Mouse (Mus musculus): ENCODE measurements around the gene Arsa. TPM values are rescaled to one million over a fixed set of nuclear protein-coding genes. Genes with fewer than 3 reads are reported as not detected.

Gene Arsa
- polyA plus RNA-seq (2016; fragmentation: Nextera tagmentation; extraction: Ambion mirVana): 12.5 and 13.6 TPM in 2 replicates

GRCm38 (mm10) chr15:89477091-89477491 is at the start of gene Arsa:
Arsa (minus strand) TSS chr15:89477425.
- WGBS: 29% methylated on average over 9 of the region's 9 CpGs
- Histone ChIP-seq H3K27me3 (peaks cover 16% of the 10 kb centered on the region; the same call in 1 of the 2 replicates), H3K4me1 (peaks cover 13% of the 10 kb centered on the region), H3K4me3 (replicated peaks) (peak within 1 kb of the TSS; percentile 58), H3K9ac (peak within 1 kb of the TSS; percentile 69), H3K27ac (peak within 1 kb of the TSS; percentile 66; the same call in 1 of the 2 replicates), H3K9me3 (no peaks in the 10 kb centered on the region), H3K4me2 (peak within 1 kb of the TSS; percentile 82), H3K36me3 (replicated peaks) (no peaks in the 10 kb centered on the region)
- no peak for ATAC-seq (ENCODE audit: low FRiP score)

GRCm38 (mm10) chr15:89526776-89527325 is 49.6 kb upstream of the Arsa start:
- 92% methylated on average over 19 of the region's 19 CpGs for WGBS
- no peak overlapping the region for H3K4me2 ChIP-seq
- H3K9ac ChIP-seq: no peak overlapping the region
- no peak for ATAC-seq (ENCODE audit: low FRiP score)
- H3K36me3 ChIP-seq (replicated peaks): no peaks in the 10 kb centered on the region
- H3K27ac ChIP-seq: no peak overlapping the region
- H3K4me1 ChIP-seq: peaks cover 10% of the 10 kb centered on the region
- H3K27me3 ChIP-seq: peaks cover 38% of the 10 kb centered on the region
- H3K9me3 ChIP-seq: no peaks in the 10 kb centered on the region
- no peak overlapping the region for H3K4me3 ChIP-seq (replicated peaks)

- no peak for ATAC-seq (ENCODE audit: low FRiP score)
- H3K4me2 ChIP-seq: no peak overlapping the region
- H3K27me3 ChIP-seq: peaks cover 46% of the 10 kb centered on the region
- H3K27ac ChIP-seq: no peak overlapping the region
- no peaks in the 10 kb centered on the region for H3K9me3 ChIP-seq
- H3K36me3 ChIP-seq (replicated peaks): no peaks in the 10 kb centered on the region
- H3K4me1 ChIP-seq: peaks cover 9% of the 10 kb centered on the region
- no peak overlapping the region for H3K9ac ChIP-seq
- WGBS: 90% methylated on average over 7 of the region's 7 CpGs
- no peak overlapping the region for H3K4me3 ChIP-seq (replicated peaks)
Measured at GRCm38 (mm10) chr15:89525896-89526295, 48.7 kb upstream of the Arsa start.

- no peak for ATAC-seq (ENCODE audit: low FRiP score)
- H3K4me2 ChIP-seq: no peak overlapping the region
- H3K27ac ChIP-seq: no peak overlapping the region
- no peaks in the 10 kb centered on the region for H3K36me3 ChIP-seq (replicated peaks)
- H3K4me1 ChIP-seq: peaks cover 9% of the 10 kb centered on the region
- WGBS: 98% methylated on average over 8 of the region's 8 CpGs
- no peaks in the 10 kb centered on the region for H3K9me3 ChIP-seq
- no peak overlapping the region for H3K9ac ChIP-seq
- peaks cover 46% of the 10 kb centered on the region for H3K27me3 ChIP-seq
- H3K4me3 ChIP-seq (replicated peaks): no peak overlapping the region
Measured at GRCm38 (mm10) chr15:89525464-89525863, 48.2 kb upstream of the Arsa start.

- Histone ChIP-seq H3K9ac (no peak overlapping the region), H3K4me2 (peak overlapping the region; percentile 99)
- 71% methylated on average over 8 of the region's 8 CpGs for WGBS
Measured at GRCm38 (mm10) chr15:89524611-89525415, 47.6 kb upstream of the Arsa start.

GRCm38 (mm10) chr15:89524001-89524571 is 46.9 kb upstream of the Arsa start:
- Histone ChIP-seq H3K4me3 (replicated peaks) (peak overlapping the region; percentile 62), H3K4me2 (peak overlapping the region; percentile 99), H3K36me3 (replicated peaks) (no peaks in the 10 kb centered on the region), H3K9me3 (no peaks in the 10 kb centered on the region), H3K4me1 (peaks cover 9% of the 10 kb centered on the region), H3K27me3 (peaks cover 46% of the 10 kb centered on the region), H3K27ac (no peak overlapping the region), H3K9ac (peak overlapping the region; percentile 63)
- 7% methylated on average over 50 of the region's 52 CpGs for WGBS
- ATAC-seq (ENCODE audit: low FRiP score): no peak

More at GRCm38 (mm10) chr15:89524611-89525415, 47.6 kb upstream of the Arsa start:
- Histone ChIP-seq H3K4me1 (peaks cover 9% of the 10 kb centered on the region), H3K36me3 (replicated peaks) (no peaks in the 10 kb centered on the region), H3K27me3 (peaks cover 46% of the 10 kb centered on the region), H3K4me3 (replicated peaks) (peak overlapping the region; percentile 62; the same call in 1 of the 2 replicates), H3K27ac (no peak overlapping the region), H3K9me3 (no peaks in the 10 kb centered on the region)
- no peak for ATAC-seq (ENCODE audit: low FRiP score)

GRCm38 (mm10) chr15:89523283-89523832 is 46.1 kb upstream of the Arsa start:
- H3K36me3 ChIP-seq (replicated peaks): no peaks in the 10 kb centered on the region
- WGBS: 3% methylated on average over 30 of the region's 47 CpGs
- H3K4me3 ChIP-seq (replicated peaks): peak overlapping the region; percentile 62
- H3K4me2 ChIP-seq: peak overlapping the region; percentile 99
- H3K27me3 ChIP-seq: peaks cover 46% of the 10 kb centered on the region
- H3K27ac ChIP-seq: no peak overlapping the region
- 0 out of 2 replicates have a peak, but pooled peaks have one; percentile 57 for ATAC-seq (ENCODE audit: low FRiP score)
- H3K4me1 ChIP-seq: peaks cover 9% of the 10 kb centered on the region
- H3K9me3 ChIP-seq: no peaks in the 10 kb centered on the region
- peak overlapping the region; percentile 48; the same call in 1 of the 2 replicates for H3K9ac ChIP-seq

- peak overlapping the region; percentile 62; the same call in 1 of the 2 replicates for H3K4me3 ChIP-seq (replicated peaks)
- H3K9ac ChIP-seq: no peak overlapping the region
- ATAC-seq (ENCODE audit: low FRiP score): no peak
- WGBS: 84% methylated on average over 10 of the region's 10 CpGs
- H3K4me1 ChIP-seq: peaks cover 9% of the 10 kb centered on the region
- H3K36me3 ChIP-seq (replicated peaks): no peaks in the 10 kb centered on the region
- peak overlapping the region; percentile 99 for H3K4me2 ChIP-seq
- no peak overlapping the region for H3K27ac ChIP-seq
- H3K9me3 ChIP-seq: no peaks in the 10 kb centered on the region
- H3K27me3 ChIP-seq: peaks cover 46% of the 10 kb centered on the region
Measured at GRCm38 (mm10) chr15:89522566-89523282, 45.5 kb upstream of the Arsa start.

GRCm38 (mm10) chr15:89521951-89522350 is 44.7 kb upstream of the Arsa start:
- peaks cover 46% of the 10 kb centered on the region for H3K27me3 ChIP-seq
- H3K9me3 ChIP-seq: no peaks in the 10 kb centered on the region
- no peak for ATAC-seq (ENCODE audit: low FRiP score)
- H3K4me3 ChIP-seq (replicated peaks): no peak overlapping the region
- H3K4me1 ChIP-seq: peaks cover 9% of the 10 kb centered on the region
- H3K9ac ChIP-seq: no peak overlapping the region
- H3K4me2 ChIP-seq: no peak overlapping the region
- H3K36me3 ChIP-seq (replicated peaks): no peaks in the 10 kb centered on the region
- no peak overlapping the region for H3K27ac ChIP-seq
- 78% methylated on average over 7 of the region's 7 CpGs for WGBS

- H3K4me1 ChIP-seq: no peaks in the 10 kb centered on the region
- no peaks in the 10 kb centered on the region for H3K27me3 ChIP-seq
- no peak overlapping the region for H3K27ac ChIP-seq
- no peak overlapping the region for H3K9ac ChIP-seq
- WGBS: 86% methylated on average over 4 of the region's 4 CpGs
- H3K4me2 ChIP-seq: no peak overlapping the region
- no peak for ATAC-seq (ENCODE audit: low FRiP score)
- H3K36me3 ChIP-seq (replicated peaks): no peaks in the 10 kb centered on the region
- H3K4me3 ChIP-seq (replicated peaks): no peak overlapping the region
- H3K9me3 ChIP-seq: no peaks in the 10 kb centered on the region
Measured at GRCm38 (mm10) chr15:89512679-89513078, 35.5 kb upstream of the Arsa start.

GRCm38 (mm10) chr15:89507751-89508150 is 30.5 kb upstream of the Arsa start:
- WGBS: 93% methylated on average over 8 of the region's 8 CpGs
- ATAC-seq (ENCODE audit: low FRiP score): no peak
- H3K27ac ChIP-seq: no peak overlapping the region
- no peaks in the 10 kb centered on the region for H3K36me3 ChIP-seq (replicated peaks)
- H3K9ac ChIP-seq: no peak overlapping the region
- H3K4me2 ChIP-seq: no peak overlapping the region
- no peaks in the 10 kb centered on the region; the same call in 1 of the 2 replicates for H3K27me3 ChIP-seq
- no peaks in the 10 kb centered on the region for H3K4me1 ChIP-seq
- no peaks in the 10 kb centered on the region for H3K9me3 ChIP-seq
- no peak overlapping the region for H3K4me3 ChIP-seq (replicated peaks)

- no peak overlapping the region for H3K27ac ChIP-seq
- H3K4me3 ChIP-seq (replicated peaks): no peak overlapping the region
- ATAC-seq (ENCODE audit: low FRiP score): no peak
- H3K9me3 ChIP-seq: no peaks in the 10 kb centered on the region
- peaks cover 23% of the 10 kb centered on the region for H3K27me3 ChIP-seq
- no peaks in the 10 kb centered on the region for H3K36me3 ChIP-seq (replicated peaks)
- peaks cover 11% of the 10 kb centered on the region for H3K4me1 ChIP-seq
- H3K4me2 ChIP-seq: no peak overlapping the region
- WGBS: 93% methylated on average over 9 of the region's 9 CpGs
- no peak overlapping the region for H3K9ac ChIP-seq
Measured at GRCm38 (mm10) chr15:89504838-89505237, 27.6 kb upstream of the Arsa start.
